Mouse (Mus musculus): ENCODE results near the gene Sptlc2.

- TF ChIP-seq POLR2A (IDR thresholded peaks at IDR 0.05; ENCODE audit: borderline replicate concordance, extremely low read depth, insufficient read depth, insufficient read length, poor library complexity, severe bottlenecking) (no peak), CTCF (IDR thresholded peaks at IDR 0.05; ENCODE audit: borderline replicate concordance, extremely low read depth, insufficient read depth, insufficient read length) (no peak)
Measured at GRCm38 (mm10) chr12:87418921-87419320, 30.8 kb upstream of the Sptlc2 start.

Data from brain, embryonic 14.5 days (tissue).